Mouse (Mus musculus) lung, embryonic 14.5 days (tissue): ENCODE results near the gene Gjc1. TPM values are rescaled to one million over a fixed set of nuclear protein-coding genes. Genes with fewer than 3 reads are reported as not detected.
A peak's percentile ranks its signal among the peaks of the same experiment; 100 is the strongest.

Source experiments
- ATAC-seq: fragments of 200-750 bp; cut with Nextera tagmentation; 2 replicates; pipeline ENCODE4 v1.8.0; 2017; ENCODE audit warnings: mild to moderate bottlenecking, moderate TSS enrichment, moderate library complexity; ENCODE audit not compliant: insufficient read depth
- DNase-seq: peaks from one replicate; pipeline ENCODE4 v3.0.0-alpha.2; 2015
- H3K27ac ChIP-seq: fragments of 300-500 bp; sonication (generic); 2 replicates; pipeline ENCODE4 v1.5.1; 2014; ENCODE audit warnings: low read depth, mild to moderate bottlenecking, moderate library complexity
- H3K27me3 ChIP-seq: fragments of 300-500 bp; sonication (generic); 2 replicates; pipeline ENCODE4 v1.6.1; 2014; ENCODE audit warnings: low read length, control low read depth; ENCODE audit not compliant: insufficient read depth
- H3K36me3 ChIP-seq: fragments of 300-500 bp; sonication (generic); 2 replicates; pipeline ENCODE4 v1.6.1; 2014; ENCODE audit warnings: control low read depth; ENCODE audit not compliant: insufficient read depth
- H3K4me1 ChIP-seq: fragments of 300-500 bp; sonication (generic); 2 replicates; pipeline ENCODE4 v1.6.1; 2014; ENCODE audit warnings: antibody characterized with exemption, control low read depth; ENCODE audit not compliant: insufficient read depth
- H3K4me2 ChIP-seq: fragments of 300-500 bp; sonication (generic); 2 replicates; pipeline ENCODE4 v1.6.1; 2014; ENCODE audit warnings: mild to moderate bottlenecking
- H3K4me3 ChIP-seq: fragments of 300-500 bp; sonication (generic); 2 replicates; pipeline ENCODE4 v1.5.1; 2014; ENCODE audit warnings: low read depth, low read length
- H3K9ac ChIP-seq: fragments of 300-500 bp; sonication (generic); 2 replicates; pipeline ENCODE4 v1.6.1; 2014
- H3K9me3 ChIP-seq: fragments of 300-500 bp; sonication (generic); 2 replicates; pipeline ENCODE4 v1.6.1; 2016; ENCODE audit warnings: low read depth, low read length, control low read depth
- CTCF ChIP-seq: IDR thresholded peaks from 2 replicates; pipeline ENCODE4 v1.5.1; 2016; ENCODE audit warnings: antibody characterized with exemption, low read depth
- WGBS: fragments of 180-500 bp; shearing (Covaris S2); extraction: QIAGEN DNeasy Blood & Tissue Kit; methylation state at CpG from one replicate; pipeline ENCODE4 v1.1.7; 2014; 5-methylcytosine and 5-hydroxymethylcytosine counted together
- polyA plus RNA-seq: library from polyadenylated mRNA; unstranded; fragments of >200 nt; fragmentation: Nextera tagmentation; extraction: Ambion mirVana; gene quantifications from 2 replicates; pipeline ENCODE4 v1.2.1, GENCODE M21; 2014

Gene Gjc1
- polyA plus RNA-seq, 1 experiment from 2014 or later: 80.7 TPM

- Histone ChIP-seq H3K9ac (no peak overlapping the region), H3K9me3 (no peaks in the 10 kb centered on the region), H3K36me3 (no peaks in the 10 kb centered on the region), H3K4me3 (no peak overlapping the region), H3K27me3 (peaks cover 9% of the 10 kb centered on the region; the same call in 1 of the 2 replicates), H3K4me2 (no peak overlapping the region), H3K4me1 (no peaks in the 10 kb centered on the region), H3K27ac (no peak overlapping the region)
- TF ChIP-seq CTCF: no peak
- ATAC-seq: no peak
- no peak for DNase-seq
- WGBS: 70% methylated on average over 7 of the region's 7 CpGs
These were observed 64.1 kb downstream of the Gjc1 start for GRCm38 (mm10) chr11:102755391-102755790.

- Histone ChIP-seq H3K9me3 (no peaks in the 10 kb centered on the region), H3K36me3 (no peaks in the 10 kb centered on the region), H3K4me1 (no peaks in the 10 kb centered on the region), H3K9ac (peak overlapping the region; percentile 31; the same call in 1 of the 2 replicates), H3K27me3 (0 out of 2 replicates have a peak, but pooled peaks cover 4% of the 10 kb centered on the region), H3K27ac (no peak overlapping the region; the same call in 1 of the 2 replicates), H3K4me2 (peak overlapping the region; percentile 54), H3K4me3 (no peak overlapping the region)
- TF ChIP-seq CTCF: no peak
- no peak for ATAC-seq
- peak; percentile 10 for DNase-seq
- 27% methylated on average over 4 of the region's 4 CpGs for WGBS
These were observed 65.1 kb downstream of the Gjc1 start for GRCm38 (mm10) chr11:102754416-102754815.

DNA sequence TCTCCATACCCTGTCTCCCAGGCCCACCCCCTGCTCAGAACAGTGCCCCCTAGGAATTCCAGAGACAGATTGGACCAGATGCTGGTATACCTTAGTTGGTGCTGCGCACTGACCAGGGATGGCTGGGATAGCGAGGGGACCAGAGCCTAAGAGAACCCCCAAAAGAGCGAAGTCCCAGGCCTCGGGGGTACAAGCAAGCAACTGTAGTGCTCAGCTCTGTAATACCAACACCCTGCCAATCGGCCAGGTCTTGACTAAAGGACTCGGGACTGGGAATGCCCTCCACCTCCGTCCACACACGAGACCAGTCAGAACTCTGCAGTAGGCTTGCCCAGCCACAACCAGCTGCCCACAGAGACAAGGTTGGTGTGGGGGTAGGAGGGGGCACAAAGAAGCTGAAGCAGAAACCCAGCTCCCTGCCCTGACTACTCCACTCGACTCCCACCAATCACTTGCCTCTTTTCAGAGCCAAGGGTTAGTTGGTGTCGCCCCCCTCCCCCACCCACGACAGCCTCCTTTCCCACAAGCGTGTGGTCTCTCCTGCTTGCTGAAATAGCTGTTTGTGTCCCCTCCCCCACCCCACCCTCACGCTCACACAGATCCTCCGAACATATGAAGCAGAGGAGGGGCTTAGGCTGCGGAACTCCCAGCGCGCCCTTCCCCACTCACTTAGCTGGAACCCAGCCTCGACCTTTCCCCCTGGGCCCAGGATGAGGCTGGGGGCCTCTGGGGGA is 65.7 kb downstream of the Gjc1 start:
- Histone ChIP-seq H3K27ac (no peak overlapping the region), H3K36me3 (no peaks in the 10 kb centered on the region), H3K9me3 (no peaks in the 10 kb centered on the region), H3K4me2 (peak overlapping the region; percentile 54), H3K4me3 (no peak overlapping the region), H3K4me1 (no peaks in the 10 kb centered on the region), H3K9ac (peak overlapping the region; percentile 31), H3K27me3 (0 out of 2 replicates have a peak, but pooled peaks cover 4% of the 10 kb centered on the region)
- DNase-seq (peak; percentile 39), ATAC-seq (peak; percentile 55; the same call in 1 of the 2 replicates)
- TF ChIP-seq CTCF: no peak
- WGBS: 39% methylated on average over 18 of the region's 18 CpGs

DNA sequence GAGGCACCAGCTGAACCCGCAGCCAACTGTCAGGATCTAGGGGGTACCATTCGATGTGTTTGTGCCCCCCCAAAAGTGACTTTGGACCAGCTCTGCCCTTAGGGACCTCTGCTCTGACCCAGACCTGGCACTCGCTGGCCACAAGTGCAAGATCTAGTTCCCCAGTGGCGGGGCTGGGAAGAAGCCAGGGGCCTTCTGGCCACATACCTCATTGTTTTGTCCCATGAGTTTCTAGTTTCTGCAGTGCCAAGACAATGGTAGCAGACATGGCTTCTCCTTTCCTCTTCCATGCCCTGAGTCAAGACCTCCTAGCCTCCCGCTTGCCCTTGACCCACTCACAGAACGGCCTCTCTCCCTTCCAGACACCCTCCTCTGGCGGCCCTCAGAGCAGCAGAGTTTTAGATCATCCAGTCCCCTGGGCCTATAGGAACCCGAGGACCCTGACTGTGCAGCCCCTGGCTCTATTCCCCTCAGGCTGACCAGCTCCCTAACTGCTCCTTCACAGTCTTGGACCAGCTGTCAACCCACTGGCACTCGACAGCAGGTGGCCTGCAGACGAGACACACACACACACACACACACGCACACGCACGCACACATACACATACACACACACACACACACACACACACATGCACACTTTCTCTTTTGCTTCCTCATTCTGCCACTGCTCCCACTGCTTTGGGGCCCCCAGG is 66.5 kb downstream of the Gjc1 start:
- no peaks in the 10 kb centered on the region for H3K9me3 ChIP-seq
- no peak for TF ChIP-seq CTCF
- H3K4me3 ChIP-seq: no peak overlapping the region
- no peak overlapping the region for H3K27ac ChIP-seq
- ATAC-seq: no peak
- H3K27me3 ChIP-seq: 0 out of 2 replicates have a peak, but pooled peaks cover 4% of the 10 kb centered on the region
- H3K36me3 ChIP-seq: no peaks in the 10 kb centered on the region
- H3K4me2 ChIP-seq: no peak overlapping the region; the same call in 1 of the 2 replicates
- no peak overlapping the region for H3K9ac ChIP-seq
- H3K4me1 ChIP-seq: no peaks in the 10 kb centered on the region
- DNase-seq: no peak
- WGBS: 64% methylated on average over 13 of the region's 13 CpGs

DNA sequence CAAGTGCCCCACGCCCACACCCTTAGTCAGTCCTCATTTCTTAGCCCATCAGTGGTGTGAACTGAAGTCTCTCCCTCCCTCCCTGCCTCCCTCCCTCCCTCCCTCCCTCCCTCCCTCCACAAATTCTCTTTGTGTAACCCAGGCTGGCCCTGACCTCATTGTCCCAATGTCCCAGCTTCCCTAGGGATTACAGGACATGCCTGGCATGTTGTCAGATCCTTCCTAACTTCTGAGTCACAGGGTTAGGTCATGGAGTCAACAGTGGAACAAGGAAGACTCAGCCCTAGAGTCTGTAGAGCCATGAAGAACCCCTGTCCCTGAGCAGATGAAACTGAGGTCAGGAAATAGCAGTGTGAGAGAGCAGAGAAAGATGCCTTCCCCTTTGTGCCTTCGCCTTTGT is 69.8 kb downstream of the Gjc1 start:
- no peak for DNase-seq

More for the DNA sequence above, 69.8 kb downstream of the Gjc1 start:
- Histone ChIP-seq H3K4me2 (no peak overlapping the region), H3K27ac (no peak overlapping the region), H3K4me1 (no peaks in the 10 kb centered on the region), H3K36me3 (no peaks in the 10 kb centered on the region), H3K9me3 (no peaks in the 10 kb centered on the region), H3K9ac (no peak overlapping the region), H3K4me3 (no peak overlapping the region), H3K27me3 (0 out of 2 replicates have a peak, but pooled peaks cover 4% of the 10 kb centered on the region)
- no peak for ATAC-seq
- no peak for TF ChIP-seq CTCF
- whole genome bisulfite sequencing: 79% methylated on average over 2 of the region's 2 CpGs

Other genes with a start within 250 kb of the Gjc1 start
- 14.3 and 15.3 TPM in 2 replicates for gene Gm11627, start 240.2 kb downstream of the Gjc1 start, polyA plus RNA-seq
- gene Fzd2, start 215.3 kb downstream of the Gjc1 start, polyA plus RNA-seq: 40.0 and 42.9 TPM in 2 replicates
- 0.22 and 0.64 TPM in 2 replicates for gene Meioc, start 156.0 kb downstream of the Gjc1 start, polyA plus RNA-seq
- gene Ccdc43, start 121.9 kb downstream of the Gjc1 start, polyA plus RNA-seq: 44.5 and 46.4 TPM in 2 replicates
- gene Adam11, start 58.3 kb downstream of the Gjc1 start, polyA plus RNA-seq: 5.3 and 5.5 TPM in 2 replicates
- gene Higd1b, start 16.1 kb upstream of the Gjc1 start, polyA plus RNA-seq: 5.4 and 6.8 TPM in 2 replicates
- gene Eftud2, start 61.3 kb upstream of the Gjc1 start, polyA plus RNA-seq: 218 and 242 TPM in 2 replicates
- gene Ccdc103, start 61.5 kb upstream of the Gjc1 start, polyA plus RNA-seq: 1.8 and 1.9 TPM in 2 replicates
- not detected in 2 replicates for gene Fam187a, start 65.5 kb upstream of the Gjc1 start, polyA plus RNA-seq
- gene Gfap, start 81.2 kb upstream of the Gjc1 start, polyA plus RNA-seq: 0.20 and 0.41 TPM in 2 replicates
- gene Kif18b, start 105.4 kb upstream of the Gjc1 start, polyA plus RNA-seq: 11.7 and 13.3 TPM in 2 replicates
- 2.7 and 3.1 TPM in 2 replicates for gene C1ql1, start 127.0 kb upstream of the Gjc1 start, polyA plus RNA-seq
- 64.4 and 72.4 TPM in 2 replicates for gene Nmt1, start 208.5 kb upstream of the Gjc1 start, polyA plus RNA-seq
- gene Dcakd, start 208.6 kb upstream of the Gjc1 start, polyA plus RNA-seq: 218 and 225 TPM in 2 replicates